Comparison of ENCODE assay signal across 18 mouse cellular contexts in genomic region chr13:30095851-30096250, GRCm38 (mm10). TPM values are rescaled to one million over a fixed set of nuclear protein-coding genes. Genes with fewer than 3 reads are reported as not detected.
A peak's percentile ranks its signal among the peaks of the same experiment; 100 is the strongest.
DNase-seq lines count a peak whose midpoint lies in the region; ATAC-seq and TF ChIP-seq lines count a peak whose summit lies in the region.
"Had no signal": no experiment of that assay in that cellular context is flagged by ENCODE, and none has a peak within 500 bp of the region (broad histone marks: within the 10 kb centered on the region; RNA-seq: fewer than 3 reads in every experiment).

No protein-coding gene starts in this region.

- no peaks in the 10 kb centered on the region for H3K27me3 ChIP-seq in limb, embryonic 14.5 days (ENCODE audit: control insufficient read depth, insufficient read depth, low read length)
- H3K27me3 ChIP-seq in limb, embryonic 10.5 days (ENCODE audit: low read depth, poor library complexity, severe bottlenecking), result no peaks in the 10 kb centered on the region
- H3K27me3 ChIP-seq: embryonic facial prominence, embryonic 13.5 days; forebrain, embryonic 13.5 days had no signal

- TF ChIP-seq POLR2A in limb, embryonic 14.5 days (IDR thresholded peaks at IDR 0.05; ENCODE audit: borderline replicate concordance, extremely low read depth, insufficient read depth, insufficient read length), result no peak

- no peak overlapping the region for H3K4me2 ChIP-seq in limb, embryonic 14.5 days (replicated peaks; ENCODE audit: low read depth, low read length, severe bottlenecking)
- H3K4me2 ChIP-seq: embryonic facial prominence, embryonic 13.5 days; forebrain, embryonic 13.5 days; heart, embryonic 11.5 days; liver, embryonic 12.5 days had no signal

- no peak for ATAC-seq in limb, embryonic 14.5 days (ENCODE audit: low FRiP score, low read depth)
- no peak for ATAC-seq in erythroblast, adult 5-6 weeks (replicated peaks; ENCODE audit: low FRiP score, poor library complexity, severe bottlenecking)
- ATAC-seq: activated CD4-positive, CD25-positive, alpha-beta regulatory T cell, adult 4 months; forebrain, embryonic 13.5 days; inflammation-experienced regulatory T-cells, adult 6 months; liver, embryonic 12.5 days had no signal

- peak; percentile 8 for DNase-seq in adrenal gland, postnatal 14 days
- DNase-seq in adrenal gland, adult 18-20 months (ENCODE audit: low spot score in 2 of 2), result no peak
- peak; percentile 27 for DNase-seq in limb, embryonic 14.5 days (ENCODE audit: low spot score)
- DNase-seq in limb, embryonic 10.5 days (ENCODE audit: low spot score), result no peak
- DNase-seq in NIH3T3 (ENCODE audit: low read depth), result peak; percentile 63
- peak; percentile 4 to 13 for DNase-seq in kidney, postnatal 4 days
- DNase-seq in retina, embryonic 14.5 days (ENCODE audit: low spot score), result no peak
- DNase-seq: cerebellum, postnatal 10 days; gastrocnemius, adult 2 months had no signal

- no peak overlapping the region for H3K4me3 ChIP-seq in limb, embryonic 14.5 days (replicated peaks; ENCODE audit: low read length)
- H3K4me3 ChIP-seq in limb, embryonic 10.5 days, result no peak overlapping the region
- H3K4me3 ChIP-seq: embryonic facial prominence, embryonic 13.5 days; forebrain, embryonic 13.5 days; gastrocnemius, adult 2 months; hindbrain, embryonic 10.5 days; liver, embryonic 12.5 days had no signal

- no peaks in the 10 kb centered on the region for H3K9me3 ChIP-seq in limb, embryonic 14.5 days (ENCODE audit: control insufficient read depth, low read length)
- no peaks in the 10 kb centered on the region for H3K9me3 ChIP-seq in limb, embryonic 10.5 days (replicated peaks)
- H3K9me3 ChIP-seq: embryonic facial prominence, embryonic 13.5 days; forebrain, embryonic 13.5 days; G1E; hindbrain, embryonic 10.5 days; liver, embryonic 12.5 days had no signal

- no peaks in the 10 kb centered on the region for H3K36me3 ChIP-seq in limb, embryonic 14.5 days (ENCODE audit: control insufficient read depth, insufficient read depth, low read length)
- H3K36me3 ChIP-seq in limb, embryonic 10.5 days, result no peaks in the 10 kb centered on the region
- H3K36me3 ChIP-seq: embryonic facial prominence, embryonic 13.5 days; G1E; hindbrain, embryonic 10.5 days; liver, embryonic 12.5 days had no signal

- no peak overlapping the region for H3K27ac ChIP-seq in limb, embryonic 14.5 days (replicated peaks; ENCODE audit: low read depth, low read length)
- no peak overlapping the region for H3K27ac ChIP-seq in limb, embryonic 10.5 days
- H3K27ac ChIP-seq: embryonic facial prominence, embryonic 13.5 days; forebrain, embryonic 13.5 days; gastrocnemius, adult 2 months; hindbrain, embryonic 10.5 days; liver, embryonic 12.5 days had no signal

- H3K4me1 ChIP-seq in limb, embryonic 14.5 days (ENCODE audit: control insufficient read depth, insufficient read depth, low read length), result no peaks in the 10 kb centered on the region
- H3K4me1 ChIP-seq in limb, embryonic 10.5 days, result peaks cover 5% of the 10 kb centered on the region; the same call in 1 of the 2 replicates
- H3K4me1 ChIP-seq: embryonic facial prominence, embryonic 13.5 days; forebrain, embryonic 13.5 days; hindbrain, embryonic 10.5 days; liver, embryonic 12.5 days had no signal

- 76% methylated on average over 4 of the region's 4 CpGs for WGBS in limb, embryonic 14.5 days
- 83% methylated on average over 4 of the region's 4 CpGs for WGBS in limb, embryonic 10.5 days

- H3K9ac ChIP-seq in limb, embryonic 14.5 days (ENCODE audit: low read depth, low read length, severe bottlenecking), result no peak overlapping the region
- H3K9ac ChIP-seq: embryonic facial prominence, embryonic 13.5 days; forebrain, embryonic 13.5 days; liver, embryonic 12.5 days had no signal

RNA-seq across cellular contexts. Expression of gene Mboat1, which starts 40.4 kb away (rescaled TPM):
- 3.5 and 5.1 TPM in 2 replicates for total RNA-seq in adrenal gland, postnatal 14 days (2021)
- 1 to 10 TPM; 2.4 to 2.9 TPM for total RNA-seq in adrenal gland, adult 18-20 months (2021)
- polyA plus RNA-seq in limb, embryonic 14.5 days (2012; rRNA removed), result 5.7 TPM in 2 replicates
- polyA plus RNA-seq in limb, embryonic 14.5 days (2014; fragmentation: Nextera tagmentation; extraction: Ambion mirVana), result 11.3 and 13.3 TPM in 2 replicates
- 3.7 and 4.3 TPM in 2 replicates for polyA plus RNA-seq in limb, embryonic 10.5 days (2016; fragmentation: Nextera tagmentation; extraction: Ambion mirVana)
- total RNA-seq in erythroblast, adult 5-6 weeks (2015; ENCODE audit: low replicate concordance), result 5.6 TPM in 1 of 2 replicates, not detected in the other
- 0.84 and 2.3 TPM in 2 replicates for total RNA-seq in erythroblast, adult 5-6 weeks (2017; ENCODE audit: low replicate concordance)
- polyA plus RNA-seq: G1E had no signal

Comparison
In these comparisons a context has a peak if more than half of its experiments do, and no peak if none do; other contexts are left out.
1. DNase-seq: peak in adrenal gland, postnatal 14 days (single experiment), limb, embryonic 14.5 days (single experiment), NIH3T3 (single experiment) and kidney, postnatal 4 days (2 of 2); none in adrenal gland, adult 18-20 months (0 of 2), limb, embryonic 10.5 days (single experiment) and retina, embryonic 14.5 days (single experiment).